Mouse (Mus musculus): ENCODE results near the gene Shisal2a. TPM values are rescaled to one million over a fixed set of nuclear protein-coding genes. Genes with fewer than 3 reads are reported as not detected.

Shisal2a gene
- under 1 TPM; 0.50 TPM for total RNA-seq (2021)

GRCm38 (mm10) chr4:108383183-108383714, at the start of gene Shisal2a:
Gene Shisal2a, minus strand, starts transcription at chr4:108383349.
- DNase-seq: peak; percentile 37

GRCm38 (mm10) chr4:108431561-108431936, 48.4 kb upstream of the Shisal2a start:
- DNase-seq: no peak

GRCm38 (mm10) chr4:108430656-108431560, 47.8 kb upstream of the Shisal2a start:
- DNase-seq: no peak

GRCm38 (mm10) chr4:108428341-108428721, 45.2 kb upstream of the Shisal2a start:
- DNase-seq: no peak

GRCm38 (mm10) chr4:108427719-108428340, 44.7 kb upstream of the Shisal2a start:
- DNase-seq: no peak

GRCm38 (mm10) chr4:108424587-108424986, 41.4 kb upstream of the Shisal2a start:
- DNase-seq: no peak

GRCm38 (mm10) chr4:108407621-108408020, 24.5 kb upstream of the Shisal2a start:
- no peak for DNase-seq

- DNase-seq: peak; percentile 16
These were observed 23.8 kb upstream of the Shisal2a start, which contains the start of gene Gpx7 for GRCm38 (mm10) chr4:108406861-108407401. Gene Gpx7, minus strand, starts transcription at chr4:108406961.

- DNase-seq: peak; percentile 72
These were observed 23.1 kb upstream of the Shisal2a start for GRCm38 (mm10) chr4:108406138-108406860.

- peak; percentile 28 for DNase-seq
These were observed 22.6 kb upstream of the Shisal2a start for GRCm38 (mm10) chr4:108405766-108406137.

- DNase-seq: no peak
These were observed 20.9 kb upstream of the Shisal2a start for GRCm38 (mm10) chr4:108403861-108404635.

- no peak for DNase-seq
These were observed 17.2 kb upstream of the Shisal2a start for GRCm38 (mm10) chr4:108400395-108400794.

GRCm38 (mm10) chr4:108394236-108394635, 11.1 kb upstream of the Shisal2a start:
- DNase-seq: no peak

GRCm38 (mm10) chr4:108392558-108392957, 9.4 kb upstream of the Shisal2a start:
- no peak for DNase-seq

- no peak for DNase-seq
These were observed 8.0 kb upstream of the Shisal2a start for GRCm38 (mm10) chr4:108391124-108391523.

- no peak for DNase-seq
These were observed 5.6 kb upstream of the Shisal2a start for GRCm38 (mm10) chr4:108388741-108389140.

GRCm38 (mm10) chr4:108387681-108388253, 4.6 kb upstream of the Shisal2a start:
- peak; percentile 91 for DNase-seq

GRCm38 (mm10) chr4:108387106-108387505, 4.0 kb upstream of the Shisal2a start:
- peak; percentile 26 for DNase-seq

GRCm38 (mm10) chr4:108386087-108386486, 2.9 kb upstream of the Shisal2a start:
- peak; percentile 23 for DNase-seq

GRCm38 (mm10) chr4:108380146-108380545, 3.0 kb downstream of the Shisal2a start:
- DNase-seq: no peak

GRCm38 (mm10) chr4:108379476-108379875, 3.7 kb downstream of the Shisal2a start:
- no peak for DNase-seq
